In the genomic region with DNA sequence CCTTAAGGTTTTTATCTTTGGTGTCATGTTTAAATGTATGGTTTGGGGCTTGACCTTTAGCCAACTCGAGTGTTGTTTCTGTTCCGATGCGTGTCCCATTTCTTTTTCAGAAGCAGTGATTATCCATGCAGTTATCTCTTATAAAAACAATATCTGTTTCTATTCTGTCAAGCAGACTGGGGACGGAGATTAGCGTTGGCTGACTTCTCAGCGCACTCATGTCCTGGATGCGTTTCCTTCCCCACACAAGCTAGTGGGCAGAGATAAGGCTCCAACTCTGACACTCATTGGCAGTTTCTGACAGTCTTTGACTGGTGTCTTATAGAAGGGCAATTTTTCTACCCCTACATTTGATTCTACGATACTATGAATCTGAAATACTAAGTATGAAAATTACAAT, we compare ENCODE assay signal across 15 mouse cellular contexts.
"Had no signal": no experiment of that assay in that cellular context is flagged by ENCODE, and none has a peak within 500 bp of the region (broad histone marks: within the 10 kb centered on the region; RNA-seq: fewer than 3 reads in every experiment).

No protein-coding gene starts in this region.

- H3K9me3 ChIP-seq: limb, embryonic 10.5 days; liver, embryonic 15.5 days; midbrain, embryonic 13.5 days; stomach, embryonic 15.5 days had no signal

- H3K36me3 ChIP-seq: limb, embryonic 10.5 days; midbrain, embryonic 13.5 days; stomach, embryonic 15.5 days had no signal

- H3K4me2 ChIP-seq: liver, embryonic 15.5 days; midbrain, embryonic 13.5 days; stomach, embryonic 15.5 days had no signal

- H3K9ac ChIP-seq: liver, embryonic 15.5 days; midbrain, embryonic 13.5 days; stomach, embryonic 15.5 days had no signal

- ATAC-seq: inflammation-experienced regulatory T-cells, adult 6 months; intestine, postnatal 0 days; midbrain, embryonic 13.5 days had no signal

- H3K4me1 ChIP-seq: limb, embryonic 10.5 days; liver, embryonic 15.5 days; midbrain, embryonic 13.5 days; stomach, embryonic 15.5 days had no signal

- H3K4me3 ChIP-seq: limb, embryonic 10.5 days; liver, embryonic 15.5 days; midbrain, embryonic 13.5 days; stomach, embryonic 15.5 days had no signal

- DNase-seq: kidney, adult 9 months; kidney, postnatal 36 days; layer of hippocampus, adult 9-11 months; layer of hippocampus, postnatal 36 days; right cerebral cortex, postnatal 14 days; thymus, adult 2 months; thymus, postnatal 25 days had no signal

- H3K27me3 ChIP-seq: liver, embryonic 15.5 days; midbrain, embryonic 13.5 days; stomach, embryonic 15.5 days had no signal

- H3K27ac ChIP-seq: kidney, postnatal 0 days; limb, embryonic 10.5 days; liver, embryonic 15.5 days; macrophage; midbrain, embryonic 13.5 days; stomach, embryonic 15.5 days had no signal
